Mouse (Mus musculus) kidney, postnatal 36 days (tissue): ENCODE measurements at regions not wholly inside any gene's neighbourhood (a gene's known extent, or its start where the extent isn't known, plus 50 kb on each side); places are given as distances from the start of the nearest gene placed in this dataset.

Experiments
- DNase-seq, 2 experiments: peaks; one replicate each; pipeline ENCODE4 v3.0.0; 2021 to 2022; ENCODE audit warnings: mixed read lengths in 2 of 2

DNA sequence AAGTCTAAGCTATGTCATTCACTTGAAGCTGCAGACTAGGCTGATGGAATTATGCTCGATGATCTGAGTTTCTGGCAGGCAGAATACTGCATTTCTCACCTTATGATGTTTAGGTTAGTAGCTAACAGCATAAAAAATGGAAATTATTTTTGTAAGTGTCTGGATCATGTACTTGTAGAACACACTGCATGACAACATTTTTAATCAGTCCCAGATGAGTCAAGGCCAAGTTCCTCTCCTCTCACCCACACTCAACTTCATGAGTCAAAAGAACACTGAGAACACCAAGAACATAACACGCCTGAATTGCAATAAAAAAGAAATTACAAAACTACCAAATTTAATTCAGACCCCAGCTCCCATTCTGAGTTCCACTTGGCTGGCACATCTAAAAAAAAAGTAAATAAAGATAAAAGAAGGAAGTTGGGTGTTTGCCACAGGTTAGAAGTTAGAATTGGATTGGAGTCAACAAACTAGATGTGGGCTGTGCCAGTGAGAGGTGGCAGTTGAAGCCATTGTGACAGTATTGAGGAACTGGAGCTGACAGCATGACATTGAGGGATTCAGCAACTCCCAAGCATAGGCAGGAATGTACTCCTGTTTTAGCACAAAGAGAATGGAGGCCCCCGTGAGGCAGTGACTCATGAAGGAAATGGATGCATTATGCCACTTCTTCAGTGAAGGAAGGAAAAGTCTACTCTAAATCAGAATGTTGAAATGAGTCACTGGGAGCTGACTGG, 222.8 kb upstream of the 4931408C20Rik start:
- no peak for DNase-seq

DNA sequence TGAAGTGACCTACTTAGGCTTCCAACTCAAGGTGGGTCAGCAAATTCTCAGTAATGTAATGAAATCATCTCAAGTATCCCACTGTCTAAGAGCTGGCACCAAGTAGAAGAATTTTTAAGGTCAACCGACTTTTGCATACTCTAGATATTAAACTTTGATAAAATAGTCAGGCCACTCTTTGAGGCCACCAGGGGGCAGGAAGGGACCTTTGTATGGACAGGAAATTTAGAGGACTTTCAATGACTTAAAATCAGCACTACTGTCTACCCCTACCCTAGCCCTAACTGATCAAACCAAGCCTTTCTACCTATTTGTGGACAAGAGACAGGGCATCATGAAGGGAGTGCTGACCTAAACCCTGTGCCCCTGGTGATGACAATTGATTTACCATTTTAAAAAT, 215.0 kb upstream of the 4931408C20Rik start:
- DNase-seq: peak; percentile 1 to 5

GRCm38 (mm10) chr1:26857433-26857832, 170.2 kb upstream of the 4931408C20Rik start:
- no peak for DNase-seq

GRCm38 (mm10) chr1:26853802-26854201, 166.5 kb upstream of the 4931408C20Rik start:
- DNase-seq: no peak

DNA sequence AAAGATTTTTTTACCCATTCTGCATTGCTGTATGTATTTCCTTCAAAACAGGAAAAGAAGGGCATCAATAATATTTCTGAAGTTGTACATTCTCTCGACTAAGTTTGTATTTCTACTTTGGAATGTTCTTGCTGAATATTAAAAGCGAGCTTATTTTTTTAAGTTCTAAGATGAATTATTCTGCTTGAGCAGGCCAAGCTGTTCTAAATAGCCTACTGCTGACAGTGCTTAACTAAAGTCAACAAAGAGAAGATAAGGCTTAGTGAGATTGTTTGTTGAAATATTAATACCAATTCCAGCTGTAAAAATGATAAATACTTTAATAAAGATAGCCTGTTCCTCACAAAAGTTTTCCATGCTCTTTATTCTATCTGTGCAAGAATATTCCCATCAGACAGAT, 122.0 kb upstream of the 4931408C20Rik start:
- DNase-seq: peak in 1 of 2 experiments; percentile 1

DNA sequence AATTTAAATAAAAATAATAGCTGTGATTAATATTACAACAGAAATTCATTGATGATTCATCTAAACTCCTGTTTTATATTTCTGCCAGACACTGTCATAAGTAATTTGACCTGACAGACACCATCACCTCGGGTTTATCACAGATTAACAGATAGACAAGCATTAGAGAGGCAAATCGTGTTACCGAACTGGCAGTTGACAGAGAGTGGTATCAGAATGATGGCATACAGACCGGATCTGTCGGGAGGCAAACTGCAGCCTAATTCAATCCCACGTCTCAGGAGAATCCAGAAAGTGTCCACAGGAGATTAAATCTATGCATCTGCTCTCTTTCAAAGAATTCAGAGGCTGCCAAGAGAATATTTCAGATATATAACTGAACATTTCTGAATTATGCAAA, 77.8 kb upstream of the 4931408C20Rik start:
- DNase-seq: no peak
